Mouse (Mus musculus) embryonic fibroblast, embryonic 13.5 days (primary cell): ENCODE measurements at regions not wholly inside any gene's neighbourhood (a gene's known extent, or its start where the extent isn't known, plus 50 kb on each side); places are given as distances from the start of the nearest gene placed in this dataset.
A peak's percentile ranks its signal among the peaks of the same experiment; 100 is the strongest.

Source experiments
- H3K27ac ChIP-seq: 2 replicates; pipeline ENCODE4 v1.5.1; 2012; ENCODE audit warnings: low read length, control low read depth, inconsistent platforms; ENCODE audit not compliant: insufficient read depth
- H3K4me1 ChIP-seq: 2 replicates; pipeline ENCODE4 v1.6.1; 2011; ENCODE audit warnings: low read length; ENCODE audit not compliant: control insufficient read depth, insufficient read depth
- H3K4me3 ChIP-seq: 2 replicates; pipeline ENCODE4 v1.5.1; 2011; ENCODE audit warnings: mild to moderate bottlenecking, control low read depth, low read length; ENCODE audit not compliant: insufficient read depth
- CTCF ChIP-seq: IDR thresholded peaks from 2 replicates; pipeline ENCODE4 v1.5.1; 2011; ENCODE audit warnings: mild to moderate bottlenecking, control low read depth, low read length, moderate library complexity, borderline replicate concordance; ENCODE audit not compliant: insufficient read depth
- POLR2A ChIP-seq: IDR thresholded peaks from 2 replicates; pipeline ENCODE4 v1.6.1; 2011; ENCODE audit warnings: low read depth, mild to moderate bottlenecking, control low read depth, low read length, moderate library complexity

DNA sequence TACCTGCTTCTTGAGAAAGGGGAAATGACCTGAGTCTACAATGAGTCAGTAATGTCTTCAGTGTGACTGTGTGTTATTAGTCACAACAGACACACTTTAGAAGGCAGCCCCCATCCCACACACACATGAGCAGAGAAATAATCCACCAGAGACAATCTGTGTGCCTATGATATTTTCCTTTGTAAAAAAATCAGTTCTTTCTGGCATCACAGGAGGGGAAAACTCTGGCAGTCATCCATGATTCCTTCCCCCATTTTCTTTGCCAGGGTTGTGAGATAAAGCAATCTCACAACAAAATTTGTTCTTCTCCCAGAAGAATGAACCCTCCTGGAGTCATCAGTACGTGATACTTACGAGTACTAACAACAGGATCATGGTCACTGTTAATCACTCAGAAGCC, 236.2 kb downstream of the 1500009L16Rik start:
- TF ChIP-seq POLR2A (no peak), CTCF (no peak)
- Histone ChIP-seq H3K4me1 (peaks cover 4% of the 10 kb centered on the region; the same call in 1 of the 2 replicates), H3K27ac (no peak overlapping the region), H3K4me3 (no peak overlapping the region)

DNA sequence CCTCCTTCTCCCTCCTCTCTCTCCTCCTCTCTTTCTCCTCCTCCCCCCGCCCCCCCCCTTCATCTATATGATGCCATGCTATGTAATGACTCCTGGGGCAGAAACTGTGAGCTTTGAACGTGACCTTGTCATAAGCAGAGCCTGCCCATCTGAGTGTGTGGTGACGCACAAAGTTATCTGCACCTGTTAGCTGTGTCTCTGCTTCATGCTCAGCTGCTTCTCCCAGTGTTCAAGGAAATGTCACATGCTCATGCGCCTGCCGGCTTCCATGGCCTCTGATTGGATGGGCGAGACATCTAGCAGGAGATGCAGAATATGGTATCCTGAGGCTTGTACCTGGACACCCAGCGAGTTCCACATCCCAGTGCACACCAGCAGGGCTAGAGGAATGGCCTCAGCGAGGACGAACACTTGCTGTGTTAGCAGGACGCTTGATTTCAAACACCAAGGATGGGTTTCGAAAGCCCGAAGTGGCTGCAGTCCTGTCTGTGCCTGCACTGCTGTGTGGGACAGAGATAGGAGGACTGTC, 240.6 kb downstream of the 1500009L16Rik start:
- no peak overlapping the region for H3K4me3 ChIP-seq
- H3K27ac ChIP-seq: no peak overlapping the region
- TF ChIP-seq CTCF: no peak
- TF ChIP-seq POLR2A: no peak
- peaks cover 4% of the 10 kb centered on the region; the same call in 1 of the 2 replicates for H3K4me1 ChIP-seq

DNA sequence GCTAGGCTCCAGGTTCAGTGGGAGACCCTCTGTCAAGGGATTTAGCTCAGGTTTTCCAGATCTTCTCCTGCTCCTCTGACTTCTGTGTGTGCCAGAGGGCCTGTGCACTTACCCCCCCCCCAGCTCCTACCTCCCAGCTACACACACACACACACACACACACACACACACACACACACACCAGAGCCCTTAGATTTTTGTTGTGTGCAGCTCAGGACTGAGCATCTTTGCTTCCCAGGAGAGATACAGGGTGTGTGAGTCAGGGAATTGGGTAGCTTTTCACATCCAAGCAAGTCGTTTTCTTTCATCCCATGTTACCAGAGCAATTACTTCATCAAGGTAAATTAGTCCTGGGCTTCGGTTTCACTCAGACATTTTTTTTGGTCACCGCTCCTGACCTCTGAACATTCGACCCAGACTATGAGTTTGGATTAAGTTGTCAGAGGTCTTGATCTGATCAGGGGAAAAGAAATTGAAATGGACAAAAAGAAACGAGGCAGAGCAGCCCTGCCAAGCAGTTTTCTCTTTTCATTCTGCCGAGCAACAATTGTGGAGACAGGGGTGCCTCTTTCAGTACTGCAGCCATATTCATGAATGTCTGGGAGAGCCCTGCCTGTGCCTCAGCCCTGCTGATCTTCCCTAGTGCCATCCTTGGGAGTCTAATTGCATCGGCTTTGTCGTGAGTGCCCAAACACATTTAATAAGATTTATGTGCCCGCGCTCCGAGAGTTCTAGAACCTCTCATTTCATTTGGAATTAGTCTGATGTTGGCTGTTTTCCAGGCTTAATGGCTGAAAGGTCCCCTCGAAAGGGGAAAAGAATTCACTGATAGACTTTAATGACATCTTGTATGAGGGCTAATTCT, 241.3 kb downstream of the 1500009L16Rik start:
- TF ChIP-seq CTCF (no peak), POLR2A (no peak)
- Histone ChIP-seq H3K4me1 (peaks cover 7% of the 10 kb centered on the region; the same call in 1 of the 2 replicates), H3K27ac (no peak overlapping the region), H3K4me3 (no peak overlapping the region)

DNA sequence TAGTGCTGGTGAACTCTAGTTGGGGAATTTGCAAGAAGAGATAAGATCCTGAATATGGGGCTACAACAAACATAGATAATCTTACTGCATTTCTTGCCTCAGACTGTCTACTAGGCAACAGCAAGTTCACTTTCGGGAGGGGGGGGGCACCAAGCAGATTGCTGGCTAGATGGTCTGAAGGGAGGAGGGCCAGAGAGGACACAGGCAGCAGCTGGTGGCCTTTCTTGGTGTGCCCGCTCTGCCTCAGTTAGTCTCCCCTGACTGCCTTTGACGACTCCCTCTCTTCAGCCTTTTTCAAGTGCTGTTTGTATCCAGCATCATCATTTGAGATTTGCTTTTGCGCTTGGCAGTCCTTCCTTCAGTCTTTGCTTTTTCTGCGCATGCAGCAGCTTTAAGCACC, 242.2 kb downstream of the 1500009L16Rik start:
- Histone ChIP-seq H3K27ac (no peak overlapping the region), H3K4me1 (peaks cover 10% of the 10 kb centered on the region), H3K4me3 (no peak overlapping the region)
- TF ChIP-seq CTCF (no peak), POLR2A (no peak)

DNA sequence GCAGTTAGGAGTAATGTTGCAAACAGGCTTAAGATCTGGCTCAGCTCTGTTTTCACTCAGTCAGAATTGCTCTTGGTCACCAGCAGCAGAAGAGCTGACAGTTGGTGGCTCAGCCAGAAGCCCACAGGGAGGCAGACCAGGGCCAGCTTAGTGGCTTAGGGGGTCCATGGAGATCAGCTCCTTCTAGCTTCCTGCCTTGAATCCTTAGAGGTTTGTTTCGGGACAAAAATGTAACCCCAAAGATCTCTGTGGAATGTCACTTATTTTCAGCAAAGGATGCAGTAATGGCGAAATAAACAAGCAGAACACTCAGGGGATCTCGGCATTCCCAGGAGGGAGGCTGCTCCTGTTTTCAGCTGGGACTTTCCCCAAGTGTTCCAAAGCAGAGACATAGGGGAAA, 247.8 kb downstream of the 1500009L16Rik start:
- Histone ChIP-seq H3K4me1 (peaks cover 14% of the 10 kb centered on the region), H3K27ac (0 out of 2 replicates have a peak overlapping the region, but pooled peaks have one; percentile 2), H3K4me3 (no peak overlapping the region)
- no peak for TF ChIP-seq CTCF
- no peak for TF ChIP-seq POLR2A

DNA sequence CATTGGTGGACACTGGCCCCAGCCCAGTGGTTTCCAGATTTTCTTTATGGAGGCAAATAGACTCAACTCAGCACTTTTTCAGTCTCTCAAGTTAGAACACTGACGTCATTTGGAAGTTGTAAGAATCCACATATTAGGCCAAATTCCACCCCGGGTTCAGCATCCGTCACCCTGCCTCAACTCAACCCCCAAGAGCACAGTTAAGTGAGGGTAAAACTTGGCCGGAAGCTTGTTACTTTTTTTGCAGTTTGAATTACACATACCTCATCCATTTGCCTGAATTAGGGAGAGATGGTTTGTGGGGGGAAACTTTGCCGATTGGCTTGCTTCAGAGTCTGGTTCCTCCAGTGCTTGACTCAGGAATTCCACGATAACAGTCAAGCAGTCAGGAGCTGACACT, 251.9 kb downstream of the 1500009L16Rik start:
- TF ChIP-seq CTCF: no peak
- TF ChIP-seq POLR2A: no peak
- Histone ChIP-seq H3K4me1 (peaks cover 7% of the 10 kb centered on the region; the same call in 1 of the 2 replicates), H3K27ac (peak overlapping the region; percentile 72), H3K4me3 (no peak overlapping the region)

DNA sequence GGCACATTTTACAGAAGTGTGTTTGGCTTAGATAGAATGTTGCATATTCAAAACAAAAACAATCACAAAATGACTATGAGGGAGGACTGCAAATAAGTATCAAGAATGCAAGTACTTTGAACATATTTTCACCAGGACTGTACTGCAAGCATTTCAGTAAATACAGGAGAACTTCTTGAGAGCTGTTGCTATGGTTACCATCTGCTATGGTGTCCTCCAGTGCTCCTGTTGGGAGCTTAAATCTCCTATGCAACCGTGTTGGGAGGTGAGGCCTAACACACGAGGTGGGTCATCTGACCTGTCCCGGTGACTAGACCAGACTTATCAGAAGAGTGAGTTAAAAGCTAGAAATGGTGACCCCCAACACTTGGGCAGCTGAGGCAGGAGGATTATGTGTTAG, 253.9 kb downstream of the 1500009L16Rik start:
- H3K27ac ChIP-seq: no peak overlapping the region
- TF ChIP-seq POLR2A (no peak), CTCF (no peak)
- H3K4me3 ChIP-seq: no peak overlapping the region
- H3K4me1 ChIP-seq: peaks cover 7% of the 10 kb centered on the region; the same call in 1 of the 2 replicates

DNA sequence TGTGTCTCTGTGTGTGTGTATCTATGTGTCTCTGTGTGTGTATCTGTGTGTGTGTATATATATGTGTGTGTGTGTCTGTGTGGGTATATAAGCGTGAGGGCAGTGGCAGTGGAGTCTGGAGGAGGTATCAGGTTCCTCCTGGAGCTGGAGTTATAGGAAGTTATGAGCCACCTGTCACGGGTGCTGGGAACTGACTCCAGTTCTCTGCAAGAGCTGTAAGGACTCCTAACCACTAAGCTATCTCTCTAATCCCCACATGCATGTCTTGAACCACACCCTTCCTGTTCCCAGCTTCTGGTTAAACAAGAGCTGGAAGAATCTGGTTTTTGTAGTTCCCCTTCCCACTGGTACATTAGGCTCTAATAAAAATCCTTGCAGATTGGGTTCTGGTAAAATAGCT, 257.3 kb downstream of the 1500009L16Rik start:
- Histone ChIP-seq H3K4me3 (no peak overlapping the region), H3K27ac (no peak overlapping the region), H3K4me1 (peaks cover 5% of the 10 kb centered on the region; the same call in 1 of the 2 replicates)
- TF ChIP-seq CTCF (no peak), POLR2A (no peak)

DNA sequence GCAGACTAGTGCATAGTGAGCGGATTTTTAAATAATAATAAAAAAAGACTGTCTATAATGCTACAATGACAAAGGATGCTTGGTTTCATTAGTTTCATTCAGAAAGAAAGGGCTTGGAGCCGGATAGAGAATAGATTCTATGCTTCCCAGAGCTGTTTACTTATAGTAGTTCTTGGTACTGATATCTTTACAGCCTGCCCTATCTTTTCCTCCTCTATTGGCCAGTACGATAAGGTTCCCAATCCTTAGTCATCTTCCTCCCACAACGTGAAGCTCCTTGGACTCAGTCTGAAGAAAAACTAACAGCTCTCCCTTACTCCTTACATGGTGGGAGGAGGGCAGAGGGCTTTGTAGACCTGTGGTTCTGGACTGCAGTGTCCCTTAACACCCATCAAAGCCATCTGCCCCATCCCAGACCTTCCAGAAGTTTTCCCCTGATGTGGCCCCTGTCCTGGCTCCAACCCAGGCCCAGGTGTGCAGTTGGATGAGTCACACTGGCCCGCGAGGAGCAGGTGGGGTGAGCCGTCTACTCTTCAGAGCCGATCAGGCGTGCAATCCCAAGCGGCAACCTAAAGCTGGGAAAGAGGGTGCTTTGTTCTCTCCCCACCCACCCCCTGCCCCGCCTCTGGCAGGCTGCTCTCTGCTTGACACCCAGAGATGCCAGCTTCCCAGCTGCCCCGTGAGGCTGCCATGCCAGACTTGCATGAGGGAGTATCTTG, 262.2 kb downstream of the 1500009L16Rik start:
- no peak overlapping the region for H3K4me3 ChIP-seq
- H3K27ac ChIP-seq: no peak overlapping the region
- H3K4me1 ChIP-seq: no peaks in the 10 kb centered on the region
- TF ChIP-seq CTCF: no peak
- no peak for TF ChIP-seq POLR2A
